Mouse (Mus musculus) kidney, embryonic 14.5 days (tissue): ENCODE data around the gene Nphp1. TPM values are rescaled to one million over a fixed set of nuclear protein-coding genes. Genes with fewer than 3 reads are reported as not detected.

ENCODE experiments used
- ATAC-seq: fragments of 200-750 bp; cut with Nextera tagmentation; 2 replicates; pipeline ENCODE4 v1.8.0; 2017; ENCODE audit warnings: moderate number of reproducible peaks, mild to moderate bottlenecking, moderate TSS enrichment, moderate library complexity; ENCODE audit not compliant: low FRiP score, low TSS enrichment
- H3K27ac ChIP-seq: fragments of 300-500 bp; sonication (generic); 2 replicates; pipeline ENCODE4 v1.5.1; 2014; ENCODE audit warnings: low read depth, mild to moderate bottlenecking, low read length, moderate library complexity, mixed read lengths
- H3K27me3 ChIP-seq: fragments of 300-500 bp; sonication (generic); 2 replicates; pipeline ENCODE4 v1.6.1; 2014; ENCODE audit warnings: mild to moderate bottlenecking, low read length; ENCODE audit not compliant: control insufficient read depth, insufficient read depth
- H3K36me3 ChIP-seq: fragments of 300-500 bp; sonication (generic); 2 replicates; pipeline ENCODE4 v1.6.1; 2014; ENCODE audit warnings: low read length, mixed read lengths; ENCODE audit not compliant: control insufficient read depth, insufficient read depth
- H3K4me1 ChIP-seq: fragments of 300-500 bp; sonication (generic); 2 replicates; pipeline ENCODE4 v1.6.1; 2014; ENCODE audit warnings: low read length, mixed read lengths; ENCODE audit not compliant: control insufficient read depth, insufficient read depth
- H3K4me2 ChIP-seq: fragments of 300-500 bp; sonication (generic); replicated peaks from 2 replicates; pipeline ENCODE4 v1.6.1; 2014; ENCODE audit warnings: low read depth, mild to moderate bottlenecking, low read length
- H3K4me3 ChIP-seq: fragments of 300-500 bp; sonication (generic); 2 replicates; pipeline ENCODE4 v1.5.1; 2014; ENCODE audit warnings: mild to moderate bottlenecking, low read length
- H3K9ac ChIP-seq: fragments of 300-500 bp; sonication (generic); 2 replicates; pipeline ENCODE4 v1.6.1; 2014; ENCODE audit warnings: low read depth, mild to moderate bottlenecking, low read length, moderate library complexity
- H3K9me3 ChIP-seq: fragments of 300-500 bp; sonication (generic); 2 replicates; pipeline ENCODE4 v1.6.1; 2016; ENCODE audit warnings: low read length; ENCODE audit not compliant: control insufficient read depth
- WGBS: fragments of 180-500 bp; shearing (Covaris S2); extraction: QIAGEN DNeasy Blood & Tissue Kit; methylation state at CpG from one replicate; pipeline ENCODE4 v1.1.7; 2014; 5-methylcytosine and 5-hydroxymethylcytosine counted together
- polyA plus RNA-seq: library from polyadenylated mRNA; unstranded; fragments of >200 nt; fragmentation: Nextera tagmentation; extraction: Ambion mirVana; gene quantifications from 2 replicates; pipeline ENCODE4 v1.2.1, GENCODE M21; 2014

The Nphp1 gene
- polyA plus RNA-seq, 1 experiment from 2014 or later, result 32.0 TPM

GRCm38 (mm10) chr2:127754113-127754512, 34.6 kb downstream of the Nphp1 start:
- no peaks in the 10 kb centered on the region; the same call in 1 of the 2 replicates for H3K36me3 ChIP-seq
- H3K4me1 ChIP-seq, result peaks cover 13% of the 10 kb centered on the region
- no peaks in the 10 kb centered on the region for H3K27me3 ChIP-seq
- no peak overlapping the region for H3K4me3 ChIP-seq
- H3K27ac ChIP-seq, result no peak overlapping the region
- no peak for ATAC-seq
- no peak overlapping the region for H3K9ac ChIP-seq
- no peak overlapping the region for H3K4me2 ChIP-seq
- 93% methylated on average over 4 of the region's 4 CpGs for WGBS
- no peaks in the 10 kb centered on the region for H3K9me3 ChIP-seq

- 52% methylated on average over 11 of the region's 11 CpGs for WGBS
- no peak for ATAC-seq
- peaks cover 7% of the 10 kb centered on the region; the same call in 1 of the 2 replicates for H3K4me1 ChIP-seq
Observed at GRCm38 (mm10) chr2:127751849-127752610, 36.7 kb downstream of the Nphp1 start.

GRCm38 (mm10) chr2:127749376-127749775, 39.3 kb downstream of the Nphp1 start:
- no peak overlapping the region for H3K9ac ChIP-seq
- no peak overlapping the region for H3K4me2 ChIP-seq
- H3K36me3 ChIP-seq, result peaks cover 3% of the 10 kb centered on the region; the same call in 1 of the 2 replicates
- H3K9me3 ChIP-seq, result no peaks in the 10 kb centered on the region
- H3K4me1 ChIP-seq, result 0 out of 2 replicates have a peak, but pooled peaks cover 5% of the 10 kb centered on the region
- no peak overlapping the region for H3K27ac ChIP-seq
- ATAC-seq, result no peak
- H3K27me3 ChIP-seq, result no peaks in the 10 kb centered on the region
- 68% methylated on average over 1 of the region's 1 CpGs for WGBS
- H3K4me3 ChIP-seq, result no peak overlapping the region

More at GRCm38 (mm10) chr2:127751849-127752610, 36.7 kb downstream of the Nphp1 start:
- Histone ChIP-seq H3K9ac (no peak overlapping the region), H3K27me3 (no peaks in the 10 kb centered on the region), H3K9me3 (no peaks in the 10 kb centered on the region), H3K36me3 (no peaks in the 10 kb centered on the region; the same call in 1 of the 2 replicates), H3K4me3 (no peak overlapping the region), H3K27ac (no peak overlapping the region), H3K4me2 (no peak overlapping the region)

- Histone ChIP-seq H3K9ac (no peak overlapping the region), H3K9me3 (no peaks in the 10 kb centered on the region), H3K4me3 (no peak overlapping the region), H3K4me2 (no peak overlapping the region), H3K36me3 (peaks cover 3% of the 10 kb centered on the region; the same call in 1 of the 2 replicates), H3K27ac (no peak overlapping the region), H3K27me3 (no peaks in the 10 kb centered on the region), H3K4me1 (0 out of 2 replicates have a peak, but pooled peaks cover 5% of the 10 kb centered on the region)
- 84% methylated on average over 7 of the region's 7 CpGs for WGBS
- no peak for ATAC-seq
Observed at GRCm38 (mm10) chr2:127748316-127748715, 40.4 kb downstream of the Nphp1 start.

GRCm38 (mm10) chr2:127742637-127743036, 46.1 kb downstream of the Nphp1 start:
- H3K9me3 ChIP-seq, result no peaks in the 10 kb centered on the region
- H3K4me3 ChIP-seq, result no peak overlapping the region
- no peaks in the 10 kb centered on the region for H3K27me3 ChIP-seq
- no peak overlapping the region for H3K4me2 ChIP-seq
- H3K36me3 ChIP-seq, result peaks cover 9% of the 10 kb centered on the region; the same call in 1 of the 2 replicates
- no peak overlapping the region for H3K9ac ChIP-seq
- no peak for ATAC-seq
- H3K27ac ChIP-seq, result no peak overlapping the region
- WGBS, result 75% methylated on average over 3 of the region's 3 CpGs
- H3K4me1 ChIP-seq, result no peaks in the 10 kb centered on the region

GRCm38 (mm10) chr2:127740756-127741519, 47.8 kb downstream of the Nphp1 start:
- WGBS, result 74% methylated on average over 9 of the region's 9 CpGs
- no peak overlapping the region for H3K27ac ChIP-seq
- no peak overlapping the region for H3K4me2 ChIP-seq
- ATAC-seq, result no peak
- no peaks in the 10 kb centered on the region for H3K9me3 ChIP-seq
- peaks cover 9% of the 10 kb centered on the region; the same call in 1 of the 2 replicates for H3K36me3 ChIP-seq
- H3K27me3 ChIP-seq, result no peaks in the 10 kb centered on the region
- no peak overlapping the region for H3K4me3 ChIP-seq
- no peaks in the 10 kb centered on the region for H3K4me1 ChIP-seq
- H3K9ac ChIP-seq, result no peak overlapping the region

GRCm38 (mm10) chr2:127737885-127738284, 50.8 kb downstream of the Nphp1 start:
- WGBS, result 73% methylated on average over 3 of the region's 3 CpGs
- Histone ChIP-seq H3K27me3 (no peaks in the 10 kb centered on the region), H3K4me1 (0 out of 2 replicates have a peak, but pooled peaks cover 3% of the 10 kb centered on the region)

GRCm38 (mm10) chr2:127736631-127737209, 52.0 kb downstream of the Nphp1 start:
- peak overlapping the region; percentile 9; the same call in 1 of the 2 replicates for H3K27ac ChIP-seq
- H3K9me3 ChIP-seq, result no peaks in the 10 kb centered on the region
- H3K36me3 ChIP-seq, result peaks cover 5% of the 10 kb centered on the region; the same call in 1 of the 2 replicates
- H3K4me2 ChIP-seq, result no peak overlapping the region
- no peak for ATAC-seq
- no peak overlapping the region for H3K9ac ChIP-seq
- H3K4me3 ChIP-seq, result no peak overlapping the region
- H3K4me1 ChIP-seq, result 0 out of 2 replicates have a peak, but pooled peaks cover 3% of the 10 kb centered on the region
- no peaks in the 10 kb centered on the region for H3K27me3 ChIP-seq
- 65% methylated on average over 6 of the region's 6 CpGs for WGBS

More at GRCm38 (mm10) chr2:127737885-127738284, 50.8 kb downstream of the Nphp1 start:
- no peak for ATAC-seq
- H3K4me3 ChIP-seq, result no peak overlapping the region
- no peak overlapping the region for H3K27ac ChIP-seq
- H3K9ac ChIP-seq, result no peak overlapping the region
- H3K36me3 ChIP-seq, result peaks cover 6% of the 10 kb centered on the region; the same call in 1 of the 2 replicates
- H3K9me3 ChIP-seq, result no peaks in the 10 kb centered on the region
- H3K4me2 ChIP-seq, result no peak overlapping the region
